Mouse (Mus musculus) brain, embryonic 14.5 days (tissue): ENCODE data around the gene Dlgap1.

Experiments
- CTCF ChIP-seq: fragments of 200-500 bp; IDR thresholded peaks from 2 replicates; pipeline ENCODE4 v1.5.1; 2012; ENCODE audit warnings: inconsistent platforms, mild to moderate bottlenecking, moderate library complexity, borderline replicate concordance; ENCODE audit not compliant: insufficient read depth, insufficient read length; ENCODE audit errors: extremely low read depth
- POLR2A ChIP-seq: fragments of 200-500 bp; IDR thresholded peaks from 2 replicates; pipeline ENCODE4 v1.6.1; 2012; ENCODE audit warnings: mild to moderate bottlenecking, inconsistent platforms, borderline replicate concordance; ENCODE audit not compliant: poor library complexity, insufficient read depth, insufficient read length, severe bottlenecking; ENCODE audit errors: extremely low read depth

- TF ChIP-seq CTCF: no peak
- TF ChIP-seq POLR2A: no peak
These were observed 846.1 kb downstream of the Dlgap1 start for GRCm38 (mm10) chr17:70815001-70815400.
